9 mouse cellular contexts compared by ENCODE assay signal in genomic region chr1:171470371-171470871, GRCm38 (mm10). TPM values are rescaled to one million over a fixed set of nuclear protein-coding genes. Genes with fewer than 3 reads are reported as not detected.
DNase-seq lines count a peak whose midpoint lies in the region; ATAC-seq and TF ChIP-seq lines count a peak whose summit lies in the region.
"Had no signal": no experiment of that assay in that cellular context is flagged by ENCODE, and none has a peak within 500 bp of the region (broad histone marks: within the 10 kb centered on the region; RNA-seq: fewer than 3 reads in every experiment).

No protein-coding gene starts in this region.

- H3K9me3 ChIP-seq in kidney, embryonic 14.5 days (ENCODE audit: control insufficient read depth, low read length) = no peaks in the 10 kb centered on the region
- H3K9me3 ChIP-seq in heart, embryonic 14.5 days (ENCODE audit: control insufficient read depth, low read length) = no peaks in the 10 kb centered on the region

- H3K9ac ChIP-seq in kidney, embryonic 14.5 days (ENCODE audit: low read depth, low read length) = no peak overlapping the region
- no peak overlapping the region for H3K9ac ChIP-seq in heart, embryonic 14.5 days (ENCODE audit: low read length)

- no peaks in the 10 kb centered on the region for H3K36me3 ChIP-seq in kidney, embryonic 14.5 days (ENCODE audit: control insufficient read depth, insufficient read depth, low read length)
- H3K36me3 ChIP-seq in heart, embryonic 14.5 days (ENCODE audit: control insufficient read depth, insufficient read depth, low read length) = no peaks in the 10 kb centered on the region

- peak; percentile 82 for TF ChIP-seq CTCF in cortical plate, adult 2 months (IDR thresholded peaks at IDR 0.05; ENCODE audit: extremely low read depth, insufficient read depth, low read length)
- peak; percentile 97 for TF ChIP-seq CTCF in layer of hippocampus, adult 2 months (conservative IDR thresholded peaks at IDR 0.05)

- DNase-seq in kidney, adult 11 months = peak; percentile 33
- peak; percentile 71 for DNase-seq in ZHBTc4 (ENCODE audit: low read depth, low spot score)
- DNase-seq in layer of hippocampus, adult 2 months (ENCODE audit: low spot score in 2 of 2) = peak; percentile 13 to 54
- peak; percentile 86 for DNase-seq in lung, postnatal 36 days
- peak; percentile 50 to 83 for DNase-seq in spleen, postnatal 4 days (ENCODE audit: low spot score in 2 of 2)

- H3K4me3 ChIP-seq in kidney, embryonic 14.5 days (ENCODE audit: low read length) = no peak overlapping the region
- no peak overlapping the region for H3K4me3 ChIP-seq in cortical plate, adult 2 months (ENCODE audit: insufficient read depth, low read length)
- H3K4me3 ChIP-seq in heart, embryonic 14.5 days (ENCODE audit: control insufficient read depth in 1 of 2, insufficient read depth in 1 of 2, low read depth in 1 of 2, low read length in 2 of 2) = no peak overlapping the region
- H3K4me3 ChIP-seq in layer of hippocampus, adult 2 months = no peak overlapping the region
- H3K4me3 ChIP-seq: erythroblast, embryonic 14.5 days had no signal

- 32% methylated on average over 7 of the region's 7 CpGs for WGBS in kidney, embryonic 14.5 days
- WGBS in heart, embryonic 14.5 days = 30% methylated on average over 7 of the region's 7 CpGs

- no peak overlapping the region for H3K4me2 ChIP-seq in kidney, embryonic 14.5 days (replicated peaks; ENCODE audit: low read depth, low read length)
- peak overlapping the region; percentile 53 for H3K4me2 ChIP-seq in heart, embryonic 14.5 days (ENCODE audit: low read length)

- no peak for ATAC-seq in kidney, embryonic 14.5 days (ENCODE audit: low FRiP score, low TSS enrichment)
- ATAC-seq in heart, embryonic 14.5 days (ENCODE audit: insufficient number of reproducible peaks, insufficient read depth, low FRiP score, low read depth) = no peak

- TF ChIP-seq POLR2A in cortical plate, adult 2 months (IDR thresholded peaks at IDR 0.05; ENCODE audit: extremely low read depth, insufficient read depth, low read length) = no peak

- H3K27me3 ChIP-seq in kidney, embryonic 14.5 days (ENCODE audit: control insufficient read depth, insufficient read depth, low read length) = no peaks in the 10 kb centered on the region
- no peaks in the 10 kb centered on the region for H3K27me3 ChIP-seq in heart, embryonic 14.5 days (ENCODE audit: control insufficient read depth, insufficient read depth, low read length)

- no peaks in the 10 kb centered on the region for H3K4me1 ChIP-seq in kidney, embryonic 14.5 days (ENCODE audit: control insufficient read depth, insufficient read depth, low read length)
- H3K4me1 ChIP-seq in cortical plate, adult 2 months (ENCODE audit: control insufficient read depth, insufficient read depth, low read length) = no peaks in the 10 kb centered on the region
- peaks cover 9 to 10% of the 10 kb centered on the region in 2 experiments for H3K4me1 ChIP-seq in heart, embryonic 14.5 days (ENCODE audit: control insufficient read depth in 2 of 2, insufficient read depth in 2 of 2, low read length in 2 of 2)

- H3K27ac ChIP-seq in kidney, embryonic 14.5 days (ENCODE audit: low read depth, low read length) = no peak overlapping the region
- no peak overlapping the region for H3K27ac ChIP-seq in cortical plate, adult 2 months (ENCODE audit: insufficient read depth, low read length)
- peak overlapping the region; percentile 39 to 65; a peak in 2 of 4 replicates for H3K27ac ChIP-seq in heart, embryonic 14.5 days (replicated peaks in 1 of 2; ENCODE audit: control insufficient read depth in 1 of 2, insufficient read depth in 1 of 2, low read depth in 2 of 2, low read length in 2 of 2)
- no peak overlapping the region for H3K27ac ChIP-seq in layer of hippocampus, adult 2 months

RNA-seq across cellular contexts. Expression of gene Alyref2, which starts 32.9 kb away (rescaled TPM):
- polyA plus RNA-seq in kidney, embryonic 14.5 days (2014; fragmentation: Nextera tagmentation; extraction: Ambion mirVana) = 10.3 and 14.7 TPM in 2 replicates
- polyA plus RNA-seq in cortical plate, adult 2 months (2012; rRNA removed) = 5.4 and 7.9 TPM in 2 replicates
- polyA plus RNA-seq in heart, embryonic 14.5 days (2014; fragmentation: Nextera tagmentation; extraction: Ambion mirVana) = 12.9 and 14.4 TPM in 2 replicates
- 1 to 10 TPM; 6.2 to 7.2 TPM for total RNA-seq in layer of hippocampus, adult 2 months (2021)

RNA-seq across cellular contexts. Expression of gene F11r, which starts 33.1 kb away (rescaled TPM):
- polyA plus RNA-seq in kidney, embryonic 14.5 days (2014; fragmentation: Nextera tagmentation; extraction: Ambion mirVana) = 96.4 and 127 TPM in 2 replicates
- 8.0 and 9.0 TPM in 2 replicates for polyA plus RNA-seq in cortical plate, adult 2 months (2012; rRNA removed)
- 70.9 and 74.7 TPM in 2 replicates for polyA plus RNA-seq in heart, embryonic 14.5 days (2014; fragmentation: Nextera tagmentation; extraction: Ambion mirVana)
- total RNA-seq in layer of hippocampus, adult 2 months (2021) = 1 to 10 TPM; 5.7 to 6.9 TPM
- polyA plus RNA-seq: erythroblast, embryonic 14.5 days had no signal

RNA-seq across cellular contexts. Expression of gene Tstd1, which starts 51.7 kb away (rescaled TPM):
- polyA plus RNA-seq in kidney, embryonic 14.5 days (2014; fragmentation: Nextera tagmentation; extraction: Ambion mirVana) = 2.2 and 4.0 TPM in 2 replicates
- polyA plus RNA-seq in cortical plate, adult 2 months (2012; rRNA removed) = 2.1 TPM in 2 replicates
- 1.5 and 2.1 TPM in 2 replicates for polyA plus RNA-seq in heart, embryonic 14.5 days (2014; fragmentation: Nextera tagmentation; extraction: Ambion mirVana)
- total RNA-seq in layer of hippocampus, adult 2 months (2021) = 1 to 10 TPM; 4.1 to 5.6 TPM
- polyA plus RNA-seq: erythroblast, embryonic 14.5 days had no signal

RNA-seq across cellular contexts. Expression of gene Usf1, which starts 59.3 kb away (rescaled TPM):
- polyA plus RNA-seq in kidney, embryonic 14.5 days (2014; fragmentation: Nextera tagmentation; extraction: Ambion mirVana) = 85.4 and 86.4 TPM in 2 replicates
- polyA plus RNA-seq in cortical plate, adult 2 months (2012; rRNA removed) = 99.2 and 102 TPM in 2 replicates
- polyA plus RNA-seq in heart, embryonic 14.5 days (2014; fragmentation: Nextera tagmentation; extraction: Ambion mirVana) = 46.7 and 58.5 TPM in 2 replicates
- 100 to 1,000 TPM; 126 to 128 TPM for total RNA-seq in layer of hippocampus, adult 2 months (2021)

Comparison
In these comparisons a context has a peak if more than half of its experiments do, and no peak if none do; other contexts are left out.
1. DNase-seq: peak in every context shown above with its lines; median percentile 86 in lung, postnatal 36 days; 71 in ZHBTc4; 66 in spleen, postnatal 4 days; 34 in layer of hippocampus, adult 2 months; 33 in kidney, adult 11 months.
2. H3K27ac ChIP-seq: peak in heart, embryonic 14.5 days (2 of 2); none in kidney, embryonic 14.5 days (single experiment), cortical plate, adult 2 months (single experiment) and layer of hippocampus, adult 2 months (single experiment).